Mouse (Mus musculus) liver, embryonic 13.5 days (tissue): ENCODE results near the gene Lipe. TPM values are rescaled to one million over a fixed set of nuclear protein-coding genes. Genes with fewer than 3 reads are reported as not detected.

Experiments
- ATAC-seq: fragments of 200-750 bp; cut with Nextera tagmentation; 2 replicates; pipeline ENCODE4 v1.8.0; 2017; ENCODE audit warnings: low read depth, mild to moderate bottlenecking, moderate number of reproducible peaks, moderate library complexity
- DNase-seq: peaks from one replicate; pipeline ENCODE4 v3.0.0; 2022
- H3K27ac ChIP-seq: fragments of 300-500 bp; sonication (generic); 2 replicates; pipeline ENCODE4 v1.5.1; 2015; ENCODE audit warnings: moderate library complexity, mild to moderate bottlenecking, inconsistent platforms
- H3K27me3 ChIP-seq: fragments of 300-500 bp; sonication (generic); 2 replicates; pipeline ENCODE4 v1.6.1; 2015; ENCODE audit warnings: mild to moderate bottlenecking, inconsistent platforms
- H3K36me3 ChIP-seq: fragments of 300-500 bp; sonication (generic); 2 replicates; pipeline ENCODE4 v1.6.1; 2015; ENCODE audit warnings: mild to moderate bottlenecking, inconsistent platforms
- H3K4me1 ChIP-seq: fragments of 300-500 bp; sonication (generic); replicated peaks from 2 replicates; pipeline ENCODE4 v1.6.1; 2015; ENCODE audit warnings: inconsistent platforms
- H3K4me2 ChIP-seq: fragments of 300-500 bp; sonication (generic); 2 replicates; pipeline ENCODE4 v1.6.1; 2015; ENCODE audit warnings: inconsistent platforms, mild to moderate bottlenecking, moderate library complexity
- H3K4me3 ChIP-seq: fragments of 300-500 bp; sonication (generic); replicated peaks from 2 replicates; pipeline ENCODE4 v1.5.1; 2015; ENCODE audit warnings: mild to moderate bottlenecking, inconsistent platforms
- H3K9ac ChIP-seq: fragments of 300-500 bp; sonication (generic); 2 replicates; pipeline ENCODE4 v1.6.1; 2015; ENCODE audit warnings: mild to moderate bottlenecking, inconsistent platforms
- H3K9me3 ChIP-seq: fragments of 300-500 bp; sonication (generic); replicated peaks from 2 replicates; pipeline ENCODE4 v1.6.1; 2016; ENCODE audit warnings: inconsistent platforms
- WGBS: fragments of 180-500 bp; shearing (Covaris S2); methylation state at CpG from one replicate; pipeline ENCODE4 v1.1.7; 2015; ENCODE audit not compliant: insufficient replicate concordance; 5-methylcytosine and 5-hydroxymethylcytosine counted together
- polyA plus RNA-seq: library from polyadenylated mRNA; unstranded; fragments of >200 nt; fragmentation: Nextera tagmentation; extraction: Ambion mirVana; gene quantifications from 2 replicates; pipeline ENCODE4 v1.2.1, GENCODE M21; 2015

The Lipe gene
- 2.4 and 2.7 TPM in 2 replicates for polyA plus RNA-seq

DNA sequence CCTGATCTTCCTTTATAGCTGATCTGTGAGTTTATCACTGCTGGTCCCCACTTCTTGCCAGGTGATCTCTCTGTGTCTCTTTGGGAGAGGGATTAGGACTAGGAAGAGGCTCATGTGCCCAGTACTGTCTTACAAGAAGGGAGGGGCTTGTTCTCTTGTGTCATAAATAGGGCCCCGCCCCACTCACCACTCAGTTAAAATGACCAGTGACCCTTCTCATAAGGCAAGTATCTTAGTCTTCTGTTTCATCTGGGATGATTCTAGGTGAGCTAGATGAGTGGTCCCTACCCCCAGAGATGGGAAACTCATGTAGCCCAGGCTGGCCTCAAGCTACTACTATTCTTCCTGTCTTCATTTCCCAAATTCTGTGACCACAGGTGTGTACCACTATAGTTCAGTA, at the start of gene Lipe:
TSS of gene Lipe (minus strand) at position 101 of the 400 bp plus-strand sequence.
- no peak for DNase-seq
- H3K27ac ChIP-seq = no peak within 1 kb of the TSS
- no peak for ATAC-seq
- H3K36me3 ChIP-seq = no peaks in the 10 kb centered on the region
- no peaks in the 10 kb centered on the region for H3K9me3 ChIP-seq
- no peak within 1 kb of the TSS for H3K4me2 ChIP-seq
- 79% methylated on average over 1 of the region's 1 CpGs for WGBS
- H3K4me3 ChIP-seq = no peak within 1 kb of the TSS
- peaks cover 37% of the 10 kb centered on the region for H3K4me1 ChIP-seq
- no peak within 1 kb of the TSS for H3K9ac ChIP-seq
- peaks cover 9% of the 10 kb centered on the region; the same call in 1 of the 2 replicates for H3K27me3 ChIP-seq

DNA sequence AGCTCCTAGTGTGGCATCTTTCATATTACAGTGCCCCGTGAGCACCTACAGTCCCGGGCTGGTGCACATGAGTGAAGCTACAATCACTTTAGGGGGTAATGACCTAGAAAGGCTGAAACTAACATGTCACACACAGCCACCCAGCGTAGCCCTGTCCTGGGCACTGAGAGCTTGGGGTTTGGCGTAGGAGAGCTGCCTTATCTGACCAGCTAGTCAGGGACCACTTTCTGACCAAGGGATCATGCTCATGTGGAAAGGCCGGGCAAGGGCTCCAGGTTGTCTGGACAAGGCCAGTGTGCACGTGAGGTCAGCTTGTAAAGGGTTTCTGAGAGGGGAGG, 42.3 kb upstream of the Lipe start:
- Histone ChIP-seq H3K4me1 (no peaks in the 10 kb centered on the region; the same call in 1 of the 2 replicates), H3K27ac (peak overlapping the region; percentile 72), H3K4me3 (no peak overlapping the region), H3K9me3 (no peaks in the 10 kb centered on the region), H3K9ac (no peak overlapping the region), H3K4me2 (no peak overlapping the region), H3K36me3 (no peaks in the 10 kb centered on the region), H3K27me3 (no peaks in the 10 kb centered on the region)
- DNase-seq (no peak), ATAC-seq (peak; percentile 48; the same call in 1 of the 2 replicates)
- WGBS = 63% methylated on average over 6 of the region's 6 CpGs

GRCm38 (mm10) chr7:25439978-25440815, 41.7 kb upstream of the Lipe start:
- Histone ChIP-seq H3K36me3 (no peaks in the 10 kb centered on the region), H3K9me3 (no peaks in the 10 kb centered on the region), H3K27me3 (no peaks in the 10 kb centered on the region), H3K4me3 (no peak overlapping the region), H3K4me2 (no peak overlapping the region), H3K27ac (peak overlapping the region; percentile 72), H3K4me1 (no peaks in the 10 kb centered on the region; the same call in 1 of the 2 replicates), H3K9ac (no peak overlapping the region)
- no peak for DNase-seq
- 68% methylated on average over 9 of the region's 9 CpGs for WGBS
- ATAC-seq = peak; percentile 78

GRCm38 (mm10) chr7:25439124-25439822, 40.8 kb upstream of the Lipe start:
- H3K27me3 ChIP-seq = no peaks in the 10 kb centered on the region
- H3K9ac ChIP-seq = no peak overlapping the region
- ATAC-seq = no peak
- no peaks in the 10 kb centered on the region for H3K9me3 ChIP-seq
- H3K4me1 ChIP-seq = no peaks in the 10 kb centered on the region; the same call in 1 of the 2 replicates
- H3K4me3 ChIP-seq = no peak overlapping the region
- 77% methylated on average over 8 of the region's 8 CpGs for WGBS
- no peaks in the 10 kb centered on the region for H3K36me3 ChIP-seq
- H3K27ac ChIP-seq = no peak overlapping the region
- H3K4me2 ChIP-seq = no peak overlapping the region
- no peak for DNase-seq

DNA sequence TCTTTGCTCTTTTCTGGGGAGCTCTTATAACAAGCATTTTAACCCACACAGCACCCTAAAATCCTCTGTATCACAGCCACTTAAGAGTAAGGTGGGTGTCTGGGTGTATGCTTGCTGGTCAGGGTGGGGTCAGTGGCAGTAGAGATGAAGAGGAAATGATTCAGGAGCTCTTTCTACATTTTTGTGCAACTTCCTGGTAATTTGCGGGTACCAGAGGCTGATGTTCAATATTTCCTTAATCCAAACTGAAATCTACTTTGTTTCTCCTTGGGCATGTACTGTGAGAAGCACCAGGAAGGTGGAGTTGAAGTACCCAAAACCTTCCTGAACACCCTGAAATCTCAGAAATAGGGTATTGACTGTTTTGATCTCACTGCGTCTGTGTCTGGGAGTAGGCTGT, 38.2 kb upstream of the Lipe start:
- DNase-seq (no peak), ATAC-seq (no peak)
- Histone ChIP-seq H3K4me1 (peaks cover 4% of the 10 kb centered on the region; the same call in 1 of the 2 replicates), H3K9ac (no peak overlapping the region), H3K27ac (no peak overlapping the region), H3K27me3 (no peaks in the 10 kb centered on the region), H3K4me2 (no peak overlapping the region), H3K36me3 (no peaks in the 10 kb centered on the region), H3K4me3 (no peak overlapping the region), H3K9me3 (no peaks in the 10 kb centered on the region)
- WGBS = 63% methylated on average over 2 of the region's 2 CpGs

- Histone ChIP-seq H3K27me3 (no peaks in the 10 kb centered on the region), H3K4me1 (peaks cover 4% of the 10 kb centered on the region; the same call in 1 of the 2 replicates), H3K9me3 (no peaks in the 10 kb centered on the region), H3K27ac (no peak overlapping the region), H3K36me3 (no peaks in the 10 kb centered on the region), H3K9ac (no peak overlapping the region), H3K4me2 (no peak overlapping the region), H3K4me3 (no peak overlapping the region)
- ATAC-seq = no peak
- DNase-seq = no peak
- 63% methylated on average over 6 of the region's 6 CpGs for WGBS
These were observed 37.7 kb upstream of the Lipe start for GRCm38 (mm10) chr7:25436226-25436625.

DNA sequence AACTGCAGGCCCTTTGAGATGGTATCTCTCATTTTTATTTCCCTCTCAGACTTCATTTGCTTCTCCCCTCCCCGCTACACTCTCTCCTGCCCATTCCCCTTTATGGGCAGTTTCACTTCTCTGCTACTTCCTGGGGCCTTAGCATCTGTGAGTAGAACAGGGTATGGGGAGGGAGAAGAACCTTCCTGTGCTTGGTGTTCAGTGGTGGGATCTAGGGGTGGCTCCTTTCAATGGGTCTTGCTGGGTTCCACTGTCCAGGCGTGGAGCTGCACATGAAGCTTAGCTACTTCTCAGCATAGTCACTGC, 37.0 kb upstream of the Lipe start:
- H3K4me1 ChIP-seq = peaks cover 4% of the 10 kb centered on the region; the same call in 1 of the 2 replicates
- H3K36me3 ChIP-seq = no peaks in the 10 kb centered on the region
- H3K9me3 ChIP-seq = no peaks in the 10 kb centered on the region
- no peak overlapping the region for H3K27ac ChIP-seq
- H3K9ac ChIP-seq = no peak overlapping the region
- no peak overlapping the region for H3K4me2 ChIP-seq
- no peak overlapping the region for H3K4me3 ChIP-seq
- ATAC-seq = no peak
- no peaks in the 10 kb centered on the region for H3K27me3 ChIP-seq
- DNase-seq = no peak
- WGBS = 50% methylated on average over 2 of the region's 2 CpGs

GRCm38 (mm10) chr7:25434654-25435545, 36.4 kb upstream of the Lipe start:
- no peaks in the 10 kb centered on the region for H3K36me3 ChIP-seq
- 74% methylated on average over 10 of the region's 10 CpGs for WGBS
- no peak overlapping the region for H3K4me2 ChIP-seq
- H3K4me1 ChIP-seq = peaks cover 4% of the 10 kb centered on the region; the same call in 1 of the 2 replicates
- no peak overlapping the region for H3K4me3 ChIP-seq
- no peak for ATAC-seq
- no peak overlapping the region for H3K27ac ChIP-seq
- H3K9me3 ChIP-seq = no peaks in the 10 kb centered on the region
- no peak overlapping the region for H3K9ac ChIP-seq
- no peaks in the 10 kb centered on the region for H3K27me3 ChIP-seq
- no peak for DNase-seq

GRCm38 (mm10) chr7:25433781-25434560, 35.5 kb upstream of the Lipe start:
- no peak for DNase-seq
- H3K4me3 ChIP-seq = no peak overlapping the region
- ATAC-seq = no peak
- no peak overlapping the region for H3K9ac ChIP-seq
- no peak overlapping the region for H3K4me2 ChIP-seq
- no peak overlapping the region for H3K27ac ChIP-seq
- H3K36me3 ChIP-seq = no peaks in the 10 kb centered on the region
- H3K4me1 ChIP-seq = peaks cover 4% of the 10 kb centered on the region; the same call in 1 of the 2 replicates
- H3K9me3 ChIP-seq = no peaks in the 10 kb centered on the region
- H3K27me3 ChIP-seq = no peaks in the 10 kb centered on the region
- WGBS = 71% methylated on average over 9 of the region's 9 CpGs

DNA sequence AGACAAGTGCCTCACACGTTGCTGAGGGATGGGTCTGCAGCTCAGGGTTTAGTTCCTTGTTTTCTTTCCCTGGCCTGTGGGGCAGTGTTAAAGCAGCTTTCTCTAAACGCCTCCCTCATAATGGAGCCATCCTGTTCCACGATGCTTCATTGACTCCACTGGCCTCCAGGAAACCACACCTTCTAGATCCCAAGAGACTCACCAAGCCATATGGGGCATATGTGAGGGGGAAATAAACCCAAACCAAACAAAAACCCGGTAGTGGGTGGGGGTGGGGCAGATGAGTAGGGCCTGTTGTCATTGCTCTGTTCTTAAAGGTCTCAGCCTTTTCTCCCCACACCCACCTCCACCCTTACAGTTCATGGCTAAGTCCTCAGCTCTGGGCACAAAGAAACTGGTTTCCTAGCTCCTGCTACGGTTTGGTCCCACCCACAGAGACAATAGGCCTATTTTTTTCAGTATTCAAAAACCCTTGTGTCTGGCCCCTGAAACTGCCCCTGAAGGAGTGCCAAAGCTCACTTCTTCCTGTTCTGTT, 34.6 kb upstream of the Lipe start:
- Histone ChIP-seq H3K27me3 (no peaks in the 10 kb centered on the region), H3K9me3 (no peaks in the 10 kb centered on the region), H3K36me3 (no peaks in the 10 kb centered on the region), H3K27ac (no peak overlapping the region), H3K4me1 (peaks cover 4% of the 10 kb centered on the region; the same call in 1 of the 2 replicates), H3K4me3 (no peak overlapping the region), H3K9ac (no peak overlapping the region), H3K4me2 (no peak overlapping the region)
- WGBS = 9% methylated on average over 5 of the region's 5 CpGs
- no peak for ATAC-seq
- DNase-seq = no peak
